Mouse (Mus musculus): ENCODE data around the gene 4933406M09Rik. TPM values are rescaled to one million over a fixed set of nuclear protein-coding genes. Genes with fewer than 3 reads are reported as not detected.

The 4933406M09Rik gene
- not detected for polyA plus RNA-seq (2017; shearing (Covaris generic))

GRCm38 (mm10) chr1:134385666-134386065 is at the start of gene 4933406M09Rik:
Gene 4933406M09Rik (plus strand): TSS chr1:134385940.

GRCm38 (mm10) chr1:134361857-134362212 is 23.9 kb upstream of the 4933406M09Rik start, which contains the start of gene Tmem183a:
Gene Tmem183a (minus strand): TSS chr1:134361979.

GRCm38 (mm10) chr1:134405509-134406413 is 20.0 kb downstream of the 4933406M09Rik start, which contains the start of gene Cyb5r1:
Gene Cyb5r1 (plus strand): TSS chr1:134405559.

GRCm38 (mm10) chr1:134415168-134415831 is 29.6 kb downstream of the 4933406M09Rik start, which contains the start of gene Adipor1:
Gene Adipor1 (plus strand): TSS chr1:134415378.

Other genes with a start within 250 kb of the 4933406M09Rik start
- gene Chil1, start 203.8 kb upstream of the 4933406M09Rik start, polyA plus RNA-seq (2017; shearing (Covaris generic)), result 0.28 TPM
- not detected for gene Mybph, start 192.5 kb upstream of the 4933406M09Rik start, polyA plus RNA-seq (2017; shearing (Covaris generic))
- gene Adora1, start 150.5 kb upstream of the 4933406M09Rik start, polyA plus RNA-seq (2017; shearing (Covaris generic)), result not detected
- not detected for gene Myog, start 96.0 kb upstream of the 4933406M09Rik start, polyA plus RNA-seq (2017; shearing (Covaris generic))
- 0.35 TPM for gene Ppfia4, start 53.0 kb upstream of the 4933406M09Rik start, polyA plus RNA-seq (2017; shearing (Covaris generic))
- gene Tmem183a, start 24.0 kb upstream of the 4933406M09Rik start, polyA plus RNA-seq (2017; shearing (Covaris generic)), result 71.3 TPM
- 32.5 TPM for gene Cyb5r1, start 19.6 kb downstream of the 4933406M09Rik start, polyA plus RNA-seq (2017; shearing (Covaris generic))
- 44.8 TPM for gene Adipor1, start 29.4 kb downstream of the 4933406M09Rik start, polyA plus RNA-seq (2017; shearing (Covaris generic))
- gene Klhl12, start 69.6 kb downstream of the 4933406M09Rik start, polyA plus RNA-seq (2017; shearing (Covaris generic)), result 23.8 TPM
- gene Rabif, start 108.7 kb downstream of the 4933406M09Rik start, polyA plus RNA-seq (2017; shearing (Covaris generic)), result 50.4 TPM
- not detected for gene Mgat4e, start 163.7 kb downstream of the 4933406M09Rik start, polyA plus RNA-seq (2017; shearing (Covaris generic))
- gene Kdm5b, start 174.2 kb downstream of the 4933406M09Rik start, polyA plus RNA-seq (2017; shearing (Covaris generic)), result 25.2 TPM

Measured in inflammation-experienced regulatory T-cells, adult 16 weeks (primary cell).